Mouse (Mus musculus) thymus, postnatal 0 days (tissue): ENCODE results near the gene 6330409D20Rik. TPM values are rescaled to one million over a fixed set of nuclear protein-coding genes. Genes with fewer than 3 reads are reported as not detected.

ENCODE experiments used
- DNase-seq: peaks from one replicate; pipeline ENCODE4 v3.0.0-alpha.2; 2015; ENCODE audit warnings: low spot score
- microRNA counts: library from miRNA; unstranded; fragments of <30 nt; microRNA quantifications from one replicate; lab custom pipeline; 2015
- microRNA-seq: library from miRNA; unstranded; fragments of <30 nt; microRNA quantifications from one replicate; pipeline ENCODE4, GENCODE M21; 2016; ENCODE audit warnings: borderline number of aligned reads
- polyA plus RNA-seq: library from polyadenylated mRNA; unstranded; fragments of >200 nt; fragmentation: Nextera tagmentation; extraction: Ambion mirVana; gene quantifications from 2 replicates; pipeline ENCODE4 v1.2.1, GENCODE M21; 2015

The 6330409D20Rik gene
- polyA plus RNA-seq, 1 experiment from 2014 or later, result 0.26 TPM

GRCm38 (mm10) chr2:32703046-32703445 lies 37.8 kb downstream of the 6330409D20Rik start:
- DNase-seq, result no peak

GRCm38 (mm10) chr2:32700966-32701743 lies 39.7 kb downstream of the 6330409D20Rik start:
- DNase-seq, result no peak

- DNase-seq, result no peak
Measured at GRCm38 (mm10) chr2:32699680-32700079, 41.1 kb downstream of the 6330409D20Rik start.

- DNase-seq, result no peak
Measured at GRCm38 (mm10) chr2:32694691-32695090, 46.1 kb downstream of the 6330409D20Rik start.

GRCm38 (mm10) chr2:32693823-32694411 lies 46.9 kb downstream of the 6330409D20Rik start:
- peak; percentile 98 for DNase-seq

- DNase-seq, result peak; percentile 13
Measured at GRCm38 (mm10) chr2:32693282-32693681, 47.5 kb downstream of the 6330409D20Rik start.

- DNase-seq, result no peak
Measured at GRCm38 (mm10) chr2:32692496-32692895, 48.3 kb downstream of the 6330409D20Rik start.

GRCm38 (mm10) chr2:32691041-32691440 lies 49.8 kb downstream of the 6330409D20Rik start:
- DNase-seq, result no peak

GRCm38 (mm10) chr2:32689420-32689819 lies 51.4 kb downstream of the 6330409D20Rik start:
- peak; percentile 93 for DNase-seq

- no peak for DNase-seq
Measured at GRCm38 (mm10) chr2:32687562-32687961, 53.3 kb downstream of the 6330409D20Rik start.

- DNase-seq, result no peak
Measured at GRCm38 (mm10) chr2:32686640-32687039, 54.2 kb downstream of the 6330409D20Rik start.

GRCm38 (mm10) chr2:32685807-32686206 lies 55.0 kb downstream of the 6330409D20Rik start:
- DNase-seq, result no peak

GRCm38 (mm10) chr2:32684681-32685428 lies 56.0 kb downstream of the 6330409D20Rik start:
- no peak for DNase-seq

- no peak for DNase-seq
Measured at GRCm38 (mm10) chr2:32683701-32684100, 57.1 kb downstream of the 6330409D20Rik start.

GRCm38 (mm10) chr2:32682721-32683417 lies 57.9 kb downstream of the 6330409D20Rik start:
- no peak for DNase-seq

MicroRNAs within 50 kb of the gene (microRNA counts, 519-probe panel; counts per million panel counts)
- microRNA mmu-miR-2861 (lab: Ali Mortazavi, UCI), result 473 counts per million, percentile 71 among the panel's probes with 10 or more counts

Small RNAs within 50 kb of the gene (microRNA-seq; reads per million reads assigned to microRNA genes)
- not detected for gene Mir2861
- gene Mir3960, result not detected
- gene Mir8093, result not detected

Other genes with a start within 250 kb of the 6330409D20Rik start
- gene Fam102a, start 205.7 kb downstream of the 6330409D20Rik start, polyA plus RNA-seq, result 8.4 and 8.9 TPM in 2 replicates
- gene Dpm2, start 170.2 kb downstream of the 6330409D20Rik start, polyA plus RNA-seq, result 126 and 129 TPM in 2 replicates
- gene Pip5kl1, start 166.2 kb downstream of the 6330409D20Rik start, polyA plus RNA-seq, result 0.28 and 0.31 TPM in 2 replicates
- 0.08 TPM in 1 of 2 replicates, not detected in the other for gene 9430097D07Rik, start 165.3 kb downstream of the 6330409D20Rik start, polyA plus RNA-seq
- 24.3 and 25.3 TPM in 2 replicates for gene St6galnac4, start 153.9 kb downstream of the 6330409D20Rik start, polyA plus RNA-seq
- gene St6galnac6, start 141.3 kb downstream of the 6330409D20Rik start, polyA plus RNA-seq, result 5.5 and 5.7 TPM in 2 replicates
- gene Ak1, start 119.3 kb downstream of the 6330409D20Rik start, polyA plus RNA-seq, result 2.0 and 2.4 TPM in 2 replicates
- 25.9 and 28.5 TPM in 2 replicates for gene Eng, start 94.4 kb downstream of the 6330409D20Rik start, polyA plus RNA-seq
- 21.0 and 24.1 TPM in 2 replicates for gene Fpgs, start 36.9 kb downstream of the 6330409D20Rik start, polyA plus RNA-seq
- 125 and 146 TPM in 2 replicates for gene Cdk9, start 27.9 kb downstream of the 6330409D20Rik start, polyA plus RNA-seq
- 20.7 and 23.4 TPM in 2 replicates for gene Sh2d3c, start 20.0 kb downstream of the 6330409D20Rik start, polyA plus RNA-seq
- 86.3 and 91.9 TPM in 2 replicates for gene Tor2a, start 16.2 kb upstream of the 6330409D20Rik start, polyA plus RNA-seq
- 0.69 and 0.95 TPM in 2 replicates for gene Ttc16, start 34.6 kb upstream of the 6330409D20Rik start, polyA plus RNA-seq
- 25.7 and 26.5 TPM in 2 replicates for gene Ptrh1, start 34.8 kb upstream of the 6330409D20Rik start, polyA plus RNA-seq
- gene Cfap157, start 43.4 kb upstream of the 6330409D20Rik start, polyA plus RNA-seq, result 4.4 and 4.7 TPM in 2 replicates
- gene Stxbp1, start 106.2 kb upstream of the 6330409D20Rik start, polyA plus RNA-seq, result 6.0 and 7.0 TPM in 2 replicates
- gene Fam129b, start 135.1 kb upstream of the 6330409D20Rik start, polyA plus RNA-seq, result 10.9 and 12.4 TPM in 2 replicates
- 269 and 272 TPM in 2 replicates for gene Rpl12, start 220.5 kb upstream of the 6330409D20Rik start, polyA plus RNA-seq
- gene Lrsam1, start 220.6 kb upstream of the 6330409D20Rik start, polyA plus RNA-seq, result 3.3 and 4.0 TPM in 2 replicates
- gene Slc2a8, start 241.1 kb upstream of the 6330409D20Rik start, polyA plus RNA-seq, result 13.1 and 13.6 TPM in 2 replicates